Mouse (Mus musculus): ENCODE measurements around the gene Plekhh2.

DNA sequence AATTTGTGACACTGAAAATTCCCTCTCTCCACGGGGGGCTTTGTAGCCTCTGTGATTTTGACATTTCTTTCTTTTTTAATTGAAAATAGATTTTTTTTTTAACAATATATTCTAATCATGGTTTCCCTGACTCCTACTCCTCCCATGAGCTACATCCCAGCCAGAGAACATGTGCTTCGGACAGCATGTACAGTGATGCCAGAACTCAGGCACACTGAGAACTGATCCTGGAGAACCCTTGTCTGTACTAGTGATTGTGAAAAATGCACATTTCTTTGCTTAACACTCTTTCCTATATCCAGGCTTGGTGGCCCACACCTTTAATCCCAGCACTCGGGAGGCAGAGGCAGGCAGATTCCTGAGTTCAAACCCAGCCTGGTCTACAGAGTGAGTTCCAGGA lies 28.9 kb upstream of the Plekhh2 start:
- TF ChIP-seq CTCF (IDR thresholded peaks at IDR 0.05; ENCODE audit: control insufficient read depth, insufficient read depth, low read length) (no peak), POLR2A (IDR thresholded peaks at IDR 0.05; ENCODE audit: borderline replicate concordance, control insufficient read depth, low read depth, low read length) (no peak)
